Mouse (Mus musculus): ENCODE data around the gene Pla2g6. TPM values are rescaled to one million over a fixed set of nuclear protein-coding genes. Genes with fewer than 3 reads are reported as not detected.

Gene Pla2g6
- polyA plus RNA-seq, 1 experiment from 2014 or later = 12.7 TPM

DNA sequence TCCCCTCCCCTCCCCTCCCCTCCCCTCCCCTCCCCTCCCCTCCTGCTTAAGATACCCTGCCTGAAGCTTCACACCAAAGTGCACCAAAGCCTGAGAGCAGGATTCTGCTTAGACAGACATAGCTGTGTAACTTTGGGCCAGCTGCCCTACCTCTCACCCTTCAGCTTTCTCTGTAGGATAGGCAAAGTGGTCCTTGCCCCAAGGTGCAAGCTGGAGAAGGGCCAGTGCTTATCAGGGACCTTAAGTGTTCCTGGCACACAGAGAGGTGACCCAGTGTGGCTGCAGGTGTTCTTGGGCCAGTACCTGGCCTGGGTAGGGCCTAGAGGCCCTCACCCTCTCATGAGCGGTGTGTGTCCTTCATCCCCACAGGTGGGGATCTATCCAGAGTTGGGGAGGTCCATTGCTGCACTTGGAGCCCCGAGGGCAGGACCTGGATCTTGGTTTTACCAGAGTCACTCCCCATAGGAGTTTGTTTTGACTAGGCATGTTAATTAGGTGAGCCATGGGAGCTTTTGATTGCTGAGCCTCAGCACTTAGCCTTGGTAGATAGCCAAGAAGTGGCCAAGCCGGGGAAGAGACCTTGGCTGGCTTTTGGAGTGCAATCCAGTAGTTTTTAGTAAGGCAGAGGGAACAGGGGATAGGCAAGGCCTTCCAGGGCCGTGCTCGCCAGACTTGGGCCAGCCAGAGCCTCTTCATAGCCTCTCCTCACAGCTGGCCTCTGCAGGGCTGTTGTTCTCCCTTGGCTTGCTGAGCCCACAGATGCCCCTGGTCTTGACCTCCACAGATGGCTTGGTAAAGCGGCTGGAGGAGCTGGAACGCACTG, 83.9 kb downstream of the Pla2g6 start:
- 73% methylated on average over 7 of the region's 7 CpGs for WGBS

DNA sequence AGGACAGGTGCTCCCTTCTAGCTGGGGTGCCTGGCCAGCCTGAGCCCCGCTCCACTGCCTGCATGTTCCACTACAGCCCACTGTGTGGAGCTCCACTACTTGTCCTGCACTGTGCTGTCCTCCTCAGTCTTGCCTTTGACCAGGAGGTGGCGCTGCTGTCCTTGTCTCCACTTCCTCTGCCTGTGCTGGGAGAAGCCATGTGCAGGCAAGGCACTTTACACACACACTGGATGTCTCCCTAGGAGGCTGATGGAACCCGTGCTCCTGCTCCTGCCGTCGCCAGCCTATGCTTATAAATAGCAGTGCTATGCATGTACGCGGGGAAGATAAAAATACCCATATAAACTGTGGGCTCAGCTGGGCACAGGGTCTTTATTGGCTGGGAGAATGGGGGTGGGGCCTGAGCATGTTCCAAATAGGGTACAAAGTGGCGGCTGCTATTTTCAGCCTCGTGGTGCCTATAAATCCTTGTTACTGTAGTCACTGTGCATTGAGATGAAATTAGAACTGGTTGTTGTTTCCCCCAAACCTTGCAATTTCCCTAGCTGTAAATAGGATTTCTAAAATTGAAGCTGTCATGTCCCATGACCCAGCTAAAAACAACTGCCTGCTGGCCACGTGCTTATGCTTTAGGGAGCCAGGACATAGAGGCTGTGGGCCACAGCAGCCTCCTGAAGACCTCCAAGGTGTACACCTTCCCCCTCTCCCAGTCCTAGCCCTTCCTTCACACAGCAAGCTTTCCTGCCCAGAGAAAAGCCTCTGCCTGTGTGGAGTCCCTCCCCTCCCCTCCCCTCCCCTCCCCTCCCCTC, 84.8 kb downstream of the Pla2g6 start:
- peak overlapping the region; percentile 37 for H3K4me2 ChIP-seq (replicated peaks)
- peak; percentile 96 for ATAC-seq (ENCODE audit: low FRiP score, low read depth)
- peaks cover 76% of the 10 kb centered on the region for H3K36me3 ChIP-seq
- 15% methylated on average over 10 of the region's 10 CpGs for WGBS
- no peaks in the 10 kb centered on the region for H3K27me3 ChIP-seq
- no peak overlapping the region for H3K4me3 ChIP-seq
- no peaks in the 10 kb centered on the region for H3K9me3 ChIP-seq
- peak overlapping the region; percentile 25; the same call in 1 of the 2 replicates for H3K9ac ChIP-seq
- peaks cover 11% of the 10 kb centered on the region for H3K4me1 ChIP-seq
- peak overlapping the region; percentile 11; the same call in 1 of the 2 replicates for H3K27ac ChIP-seq

More for the DNA sequence above, 83.9 kb downstream of the Pla2g6 start:
- Histone ChIP-seq H3K27me3 (no peaks in the 10 kb centered on the region), H3K4me2 (replicated peaks) (no peak overlapping the region), H3K36me3 (peaks cover 76% of the 10 kb centered on the region), H3K27ac (peak overlapping the region; percentile 33; the same call in 1 of the 2 replicates), H3K4me3 (no peak overlapping the region), H3K9ac (peak overlapping the region; percentile 48), H3K9me3 (no peaks in the 10 kb centered on the region), H3K4me1 (peaks cover 11% of the 10 kb centered on the region)
- ATAC-seq (ENCODE audit: low FRiP score, low read depth) = no peak

GRCm38 (mm10) chr15:79242574-79243233, 85.5 kb downstream of the Pla2g6 start:
- WGBS = 72% methylated on average over 13 of the region's 13 CpGs
- no peak overlapping the region for H3K9ac ChIP-seq

GRCm38 (mm10) chr15:79238036-79238435, 90.2 kb downstream of the Pla2g6 start:
- Histone ChIP-seq H3K4me3 (no peak overlapping the region), H3K36me3 (peaks cover 80% of the 10 kb centered on the region), H3K9ac (no peak overlapping the region), H3K4me2 (replicated peaks) (no peak overlapping the region), H3K27ac (no peak overlapping the region), H3K9me3 (no peaks in the 10 kb centered on the region), H3K27me3 (no peaks in the 10 kb centered on the region), H3K4me1 (no peaks in the 10 kb centered on the region)
- ATAC-seq (ENCODE audit: low FRiP score, low read depth) = no peak
- 88% methylated on average over 6 of the region's 6 CpGs for WGBS

More at GRCm38 (mm10) chr15:79242574-79243233, 85.5 kb downstream of the Pla2g6 start:
- Histone ChIP-seq H3K4me3 (no peak overlapping the region), H3K4me2 (replicated peaks) (no peak overlapping the region; the same call in 1 of the 2 replicates), H3K27ac (peak overlapping the region; percentile 11; the same call in 1 of the 2 replicates), H3K36me3 (peaks cover 76% of the 10 kb centered on the region), H3K9me3 (no peaks in the 10 kb centered on the region), H3K27me3 (no peaks in the 10 kb centered on the region), H3K4me1 (peaks cover 11% of the 10 kb centered on the region)
- ATAC-seq (ENCODE audit: low FRiP score, low read depth) = peak; percentile 13; the same call in 1 of the 2 replicates

MicroRNAs within 50 kb of the gene (microRNA counts, 519-probe panel; counts per million panel counts)
- 594 counts per million, percentile 2 among the panel's probes with 10 or more counts for microRNA mmu-miR-1943

Small RNA genes lying within 50 kb of the gene (microRNA-seq; reads per million reads assigned to microRNA genes)
- 1.2 reads per million for gene Mir1943

Other genes with a start within 250 kb of the Pla2g6 start
- gene Micall1, start 219.5 kb downstream of the Pla2g6 start, polyA plus RNA-seq (2015; fragmentation: Nextera tagmentation; extraction: Ambion mirVana) = 8.9 and 10.6 TPM in 2 replicates
- gene Polr2f, start 187.4 kb downstream of the Pla2g6 start, polyA plus RNA-seq (2015; fragmentation: Nextera tagmentation; extraction: Ambion mirVana) = 293 and 294 TPM in 2 replicates
- 5.6 and 7.5 TPM in 2 replicates for gene 1700088E04Rik, start 187.1 kb downstream of the Pla2g6 start, polyA plus RNA-seq (2015; fragmentation: Nextera tagmentation; extraction: Ambion mirVana)
- 5.9 and 6.3 TPM in 2 replicates for gene Sox10, start 163.2 kb downstream of the Pla2g6 start, polyA plus RNA-seq (2015; fragmentation: Nextera tagmentation; extraction: Ambion mirVana)
- gene Pick1, start 99.2 kb downstream of the Pla2g6 start, polyA plus RNA-seq (2015; fragmentation: Nextera tagmentation; extraction: Ambion mirVana) = 52.7 and 57.4 TPM in 2 replicates
- 1.3 and 1.4 TPM in 2 replicates for gene Gm49486, start 99.0 kb downstream of the Pla2g6 start, polyA plus RNA-seq (2015; fragmentation: Nextera tagmentation; extraction: Ambion mirVana)
- gene Slc16a8, start 73.6 kb downstream of the Pla2g6 start, polyA plus RNA-seq (2015; fragmentation: Nextera tagmentation; extraction: Ambion mirVana) = 0.33 and 0.59 TPM in 2 replicates
- 8.8 and 11.7 TPM in 2 replicates for gene Baiap2l2, start 42.9 kb downstream of the Pla2g6 start, polyA plus RNA-seq (2015; fragmentation: Nextera tagmentation; extraction: Ambion mirVana)
- 2.2 and 2.4 TPM in 2 replicates for gene Maff, start 18.2 kb upstream of the Pla2g6 start, polyA plus RNA-seq (2015; fragmentation: Nextera tagmentation; extraction: Ambion mirVana)
- 70.8 and 77.6 TPM in 2 replicates for gene Tmem184b, start 75.2 kb upstream of the Pla2g6 start, polyA plus RNA-seq (2015; fragmentation: Nextera tagmentation; extraction: Ambion mirVana)
- gene Csnk1e, start 127.2 kb upstream of the Pla2g6 start, polyA plus RNA-seq (2015; fragmentation: Nextera tagmentation; extraction: Ambion mirVana) = 109 and 116 TPM in 2 replicates
- not detected in 2 replicates for gene Kcnj4, start 176.9 kb upstream of the Pla2g6 start, polyA plus RNA-seq (2015; fragmentation: Nextera tagmentation; extraction: Ambion mirVana)
- 123 and 133 TPM in 2 replicates for gene Kdelr3, start 188.0 kb upstream of the Pla2g6 start, polyA plus RNA-seq (2015; fragmentation: Nextera tagmentation; extraction: Ambion mirVana)
- 62.3 and 62.9 TPM in 2 replicates for gene Ddx17, start 218.4 kb upstream of the Pla2g6 start, polyA plus RNA-seq (2015; fragmentation: Nextera tagmentation; extraction: Ambion mirVana)